Mouse (Mus musculus): ENCODE measurements at regions not wholly inside any gene's neighbourhood (a gene's known extent, or its start where the extent isn't known, plus 50 kb on each side); places are given as distances from the start of the nearest gene placed in this dataset.
"Not testable (repeated sequence)": the region's sequence is repeated elsewhere in the genome, so short reads cannot be mapped to it uniquely, and the experiment has no call there.

DNA sequence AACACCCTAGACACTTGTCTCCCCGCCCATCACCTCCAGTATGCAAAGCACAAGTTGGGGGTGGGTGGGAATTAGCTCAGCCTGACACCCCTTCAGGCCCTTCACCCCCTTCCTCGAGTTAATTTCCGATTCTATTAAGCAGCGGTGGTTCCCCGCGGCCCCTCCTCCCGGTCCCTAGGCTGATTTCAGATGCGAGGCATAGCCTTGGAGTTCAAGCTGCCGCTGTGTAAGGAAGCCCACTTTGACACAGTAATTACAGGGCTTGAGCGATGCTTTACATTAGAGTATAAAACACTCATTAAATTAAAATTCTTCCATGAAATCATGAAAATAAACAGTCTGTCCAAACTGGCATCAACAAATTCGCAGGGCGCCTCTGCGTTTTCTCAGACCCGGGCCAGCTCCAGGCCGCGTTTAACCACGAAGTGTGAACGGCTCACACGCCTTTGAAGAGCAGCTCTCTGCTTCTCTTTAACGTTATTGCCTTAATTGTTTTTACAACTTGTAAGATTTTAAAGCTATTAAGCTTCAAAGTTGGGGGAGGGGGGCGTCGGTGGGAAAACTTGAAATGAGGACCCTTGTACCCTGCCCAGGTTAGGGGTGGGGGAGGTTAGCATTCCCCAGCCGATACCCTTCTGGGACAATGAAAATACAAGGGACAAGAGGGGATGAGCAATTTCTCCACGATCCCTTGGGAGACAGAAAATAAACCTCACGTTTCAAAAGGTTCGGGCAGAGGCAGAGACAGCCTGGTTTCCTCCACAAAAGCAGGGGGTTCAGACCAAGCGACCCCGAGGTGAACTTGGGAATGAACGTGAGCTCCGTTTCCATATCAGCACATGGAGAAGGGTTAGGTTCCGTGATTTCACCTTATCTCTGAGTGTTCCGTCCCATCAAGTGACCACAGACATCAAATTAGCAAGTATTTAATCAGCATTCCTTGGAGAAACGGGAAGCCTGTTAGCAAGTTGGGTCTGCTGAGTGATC lies 114.4 kb downstream of the Dicer1 start:
- no peak for DNase-seq

DNA sequence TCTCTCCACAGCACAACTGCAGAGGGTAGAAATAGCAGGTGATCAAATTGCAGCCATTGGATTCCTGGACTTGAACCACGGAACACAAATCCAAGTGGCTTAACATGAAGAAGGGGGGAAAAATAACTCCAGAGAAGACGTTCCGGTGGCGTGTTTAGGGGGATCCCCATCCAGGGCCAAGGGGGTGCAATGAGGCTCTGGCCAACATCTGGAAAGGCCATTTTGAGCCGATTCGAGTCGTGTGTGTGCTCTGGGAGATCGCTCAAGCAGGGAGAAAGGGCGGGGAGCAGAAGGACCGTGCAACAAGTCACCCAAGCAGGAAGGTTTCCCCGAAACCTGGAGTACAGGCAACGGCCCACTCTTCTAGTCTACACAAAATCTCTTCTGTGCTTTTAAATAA lies 115.3 kb downstream of the Dicer1 start:
- DNase-seq = no peak

DNA sequence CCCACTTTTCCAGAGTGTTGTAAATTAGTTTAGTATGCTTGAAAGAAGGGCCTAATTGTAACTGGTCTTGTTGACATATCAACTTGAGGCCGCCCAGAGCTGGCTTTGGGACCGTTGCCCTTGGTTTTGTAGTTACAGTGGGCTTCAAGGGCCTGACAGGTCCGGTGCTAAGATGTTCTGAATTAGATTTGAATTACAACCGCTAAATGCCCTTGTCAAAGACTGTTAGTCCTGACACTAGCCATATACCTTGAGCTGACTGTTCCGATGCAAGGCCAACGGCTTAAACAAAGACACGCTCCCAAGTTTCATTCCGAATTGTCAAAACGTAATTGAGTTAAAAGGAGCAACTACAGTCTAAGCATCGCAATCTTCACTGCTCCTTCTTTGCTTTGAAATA lies 116.9 kb downstream of the Dicer1 start:
- DNase-seq = no peak

DNA sequence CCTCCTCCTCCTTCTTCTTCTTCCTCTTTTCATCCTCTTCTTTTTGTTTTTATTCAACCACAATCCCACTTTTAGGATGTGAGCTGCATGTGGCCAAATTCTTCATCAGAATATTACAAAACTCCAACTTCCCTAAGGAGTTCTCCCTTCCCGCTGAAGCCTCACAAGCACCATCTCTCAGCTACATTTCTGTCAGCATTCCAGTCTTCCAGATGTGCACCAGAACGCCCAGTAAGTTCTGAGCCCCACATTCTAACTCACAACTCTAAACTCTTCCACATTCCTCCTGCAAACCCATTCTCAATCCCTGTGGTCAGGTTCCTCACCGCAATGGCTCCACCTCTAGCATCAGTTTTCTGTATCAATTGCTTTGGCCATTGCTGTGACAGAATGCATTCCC lies 121.2 kb downstream of the Dicer1 start:
- no peak for DNase-seq

DNA sequence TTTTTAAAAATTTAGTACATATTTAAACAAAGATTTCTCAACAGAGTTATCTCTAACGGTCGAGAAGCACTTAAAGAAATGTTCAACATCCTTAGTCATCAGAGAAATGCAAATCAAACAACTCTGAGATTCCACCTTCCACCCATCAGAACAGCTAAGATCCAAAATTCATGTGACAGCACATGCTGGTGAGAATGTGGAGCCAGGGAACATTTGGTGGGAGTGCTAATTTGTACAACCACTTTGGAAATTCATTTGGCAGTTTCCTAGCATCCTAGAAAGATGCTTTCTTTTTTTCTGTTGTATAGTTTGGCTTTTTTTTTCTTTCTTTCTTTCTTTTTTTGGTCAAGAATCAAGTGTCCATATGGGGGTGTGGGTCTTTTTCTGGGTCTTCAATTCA lies 122.3 kb downstream of the Dicer1 start:
- DNase-seq = no peak

DNA sequence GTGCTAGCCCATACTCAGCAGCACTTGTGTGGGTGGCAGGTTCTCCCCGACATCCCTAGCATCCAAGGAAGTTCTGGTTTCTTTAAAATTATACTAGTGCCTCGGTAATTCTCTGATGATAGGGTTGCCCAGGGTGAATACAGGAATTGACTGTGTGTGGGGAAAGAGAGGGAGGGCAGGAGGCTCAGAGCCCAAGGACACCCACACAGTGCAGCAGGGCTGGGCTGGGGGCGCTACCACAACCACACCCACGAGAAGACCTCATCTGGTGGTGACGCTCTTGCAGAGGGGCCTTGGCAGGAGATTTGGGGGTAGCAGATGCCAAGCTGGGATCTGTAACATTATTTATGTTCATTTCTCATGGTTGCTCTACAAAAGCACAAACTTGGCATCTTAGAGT lies 125.7 kb downstream of the Dicer1 start:
- no peak for DNase-seq

DNA sequence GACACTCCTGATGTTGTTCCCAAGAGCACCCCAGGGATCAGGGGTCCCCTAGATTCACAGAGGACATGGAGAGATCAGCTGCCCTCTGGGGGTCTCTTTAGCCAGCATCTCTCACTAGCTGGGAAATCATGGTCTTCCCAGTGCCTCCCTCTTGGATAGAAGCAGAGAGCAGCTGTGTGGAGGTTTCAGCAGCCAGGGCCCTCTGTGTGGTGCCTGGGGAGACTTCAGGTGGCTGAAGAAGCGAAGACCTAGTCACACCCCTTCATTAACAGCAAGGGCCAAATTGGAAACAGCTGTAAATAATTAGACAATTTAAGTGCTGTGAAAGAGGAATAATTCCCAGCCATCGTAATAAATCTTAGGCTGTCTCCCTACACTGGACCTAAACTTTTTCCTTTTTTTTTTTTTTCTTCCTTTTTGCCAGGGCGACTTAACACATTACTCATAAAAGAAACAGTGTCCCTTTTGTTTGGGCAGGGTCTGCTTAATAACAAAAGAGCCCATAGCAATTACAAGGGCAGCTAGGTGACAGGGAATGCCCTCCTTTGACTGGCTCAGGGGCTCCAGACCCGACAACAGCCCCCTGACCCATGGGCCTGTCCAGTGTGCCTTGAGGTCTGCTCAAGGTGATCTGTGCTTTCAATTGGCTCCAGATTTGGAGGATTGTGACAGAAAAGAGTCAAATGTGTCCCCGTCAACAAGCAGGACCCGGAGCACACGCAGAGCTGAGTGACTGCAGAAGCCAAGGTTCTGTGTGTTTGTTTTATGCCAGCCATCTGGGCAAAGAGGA lies 127.7 kb downstream of the Dicer1 start:
- no peak for DNase-seq

DNA sequence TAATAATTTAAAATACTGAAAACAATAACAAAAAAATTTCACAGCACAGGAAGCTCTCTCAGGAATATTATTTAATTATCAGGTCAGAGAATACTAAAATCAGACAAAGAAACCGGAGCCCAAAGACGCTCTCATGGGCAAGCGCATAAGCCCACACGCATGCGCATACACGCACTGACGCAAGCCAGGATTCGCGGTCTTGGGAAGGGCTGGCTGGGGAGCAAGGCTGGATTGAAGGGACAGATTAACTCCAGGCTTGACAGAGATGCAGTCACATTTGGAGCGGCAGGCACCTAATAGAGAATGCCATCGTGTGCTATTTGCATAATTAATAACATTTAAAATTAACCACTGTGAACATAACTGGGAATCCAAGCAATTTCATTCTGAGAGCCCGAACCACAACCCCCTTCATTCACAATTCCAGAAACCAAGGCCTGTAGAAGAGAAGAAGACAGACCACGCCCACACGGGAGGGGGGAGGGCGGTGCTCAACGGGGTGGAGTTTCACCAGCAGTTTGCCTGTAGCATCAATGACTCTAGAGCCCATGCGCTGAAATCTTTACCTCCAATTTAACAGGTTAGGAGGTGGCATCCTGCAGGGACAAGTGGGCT lies 134.5 kb downstream of the Dicer1 start:
- peak; percentile 18 for DNase-seq

DNA sequence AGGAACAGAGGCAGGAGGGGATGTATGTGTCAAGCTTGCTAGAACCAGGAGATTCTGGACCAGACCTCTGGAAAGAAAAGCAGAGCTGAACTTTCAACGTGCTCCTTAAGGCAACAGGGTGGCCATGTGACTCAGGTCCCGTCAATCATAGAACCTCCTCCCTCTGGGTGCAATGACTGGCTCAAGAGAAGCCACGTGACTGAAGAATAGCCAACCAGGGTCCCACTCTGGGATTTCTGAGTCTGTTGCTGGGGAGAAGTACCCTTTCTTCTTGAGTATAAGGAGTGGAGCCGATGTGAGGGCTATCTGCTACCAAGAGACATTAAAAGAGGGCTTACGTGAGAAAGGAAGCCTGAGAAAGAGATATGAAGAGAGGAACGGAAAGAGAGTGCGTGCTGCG lies 137.5 kb downstream of the Dicer1 start:
- no peak for DNase-seq

DNA sequence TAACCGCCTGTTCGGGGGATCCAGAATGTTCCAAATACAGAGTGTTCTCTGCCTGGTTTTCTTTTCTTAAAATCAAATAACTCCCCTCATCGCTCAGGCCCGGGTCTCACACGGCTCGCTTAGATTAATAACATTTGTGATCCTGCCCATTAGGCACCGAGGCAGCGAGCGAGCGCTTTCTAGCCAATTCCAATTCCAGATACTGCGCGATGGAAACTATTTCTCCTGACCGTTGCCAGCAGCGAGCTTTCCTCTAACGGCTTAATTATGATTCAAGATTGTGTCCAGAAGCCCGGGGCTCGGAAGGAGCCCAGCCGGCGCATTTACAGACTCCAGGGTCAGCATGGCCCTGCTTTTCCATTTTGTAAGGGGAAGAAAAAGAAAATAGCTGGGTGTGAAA lies 136.6 kb upstream of the Gsc start:
- peak; percentile 17 for DNase-seq

DNA sequence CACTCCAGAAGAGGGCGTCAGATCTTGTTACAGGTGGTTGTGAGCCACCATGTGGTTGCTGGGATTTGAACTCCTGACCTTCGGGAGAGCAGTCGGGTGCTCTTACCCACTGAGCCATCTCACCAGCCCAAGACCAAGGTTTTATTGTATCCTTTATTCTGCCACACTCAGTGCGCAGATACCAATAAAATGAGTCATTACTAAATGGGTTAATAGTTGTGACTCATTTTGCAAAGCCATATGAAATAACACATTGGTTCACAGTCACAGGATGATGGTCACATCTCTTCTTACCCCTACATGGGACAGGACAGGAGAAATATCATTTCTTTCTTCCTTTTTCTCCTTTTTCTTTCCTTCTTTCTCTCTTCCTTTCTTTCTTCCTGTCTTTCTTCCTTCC lies 135.8 kb upstream of the Gsc start:
- not testable (repeated sequence) for DNase-seq

DNA sequence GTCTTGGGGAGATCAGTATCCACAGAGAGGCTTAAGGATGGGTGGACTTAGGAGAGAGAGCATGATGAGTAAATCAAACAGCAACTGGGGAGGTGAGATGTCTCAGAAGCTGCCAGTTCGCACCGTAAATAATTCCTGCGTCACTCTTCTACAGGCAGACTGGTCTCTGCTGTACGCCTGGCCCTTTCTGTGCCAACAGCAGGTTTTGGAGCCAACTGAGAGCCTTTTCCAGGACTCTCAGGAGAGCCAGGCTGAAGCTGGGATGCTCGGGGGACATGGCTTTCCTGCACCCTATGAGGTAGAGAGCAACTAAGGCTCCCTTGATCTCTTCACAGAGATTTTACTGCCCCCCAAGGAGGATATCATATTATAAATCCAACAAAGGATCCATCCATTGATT lies 134.3 kb upstream of the Gsc start:
- DNase-seq = no peak

DNA sequence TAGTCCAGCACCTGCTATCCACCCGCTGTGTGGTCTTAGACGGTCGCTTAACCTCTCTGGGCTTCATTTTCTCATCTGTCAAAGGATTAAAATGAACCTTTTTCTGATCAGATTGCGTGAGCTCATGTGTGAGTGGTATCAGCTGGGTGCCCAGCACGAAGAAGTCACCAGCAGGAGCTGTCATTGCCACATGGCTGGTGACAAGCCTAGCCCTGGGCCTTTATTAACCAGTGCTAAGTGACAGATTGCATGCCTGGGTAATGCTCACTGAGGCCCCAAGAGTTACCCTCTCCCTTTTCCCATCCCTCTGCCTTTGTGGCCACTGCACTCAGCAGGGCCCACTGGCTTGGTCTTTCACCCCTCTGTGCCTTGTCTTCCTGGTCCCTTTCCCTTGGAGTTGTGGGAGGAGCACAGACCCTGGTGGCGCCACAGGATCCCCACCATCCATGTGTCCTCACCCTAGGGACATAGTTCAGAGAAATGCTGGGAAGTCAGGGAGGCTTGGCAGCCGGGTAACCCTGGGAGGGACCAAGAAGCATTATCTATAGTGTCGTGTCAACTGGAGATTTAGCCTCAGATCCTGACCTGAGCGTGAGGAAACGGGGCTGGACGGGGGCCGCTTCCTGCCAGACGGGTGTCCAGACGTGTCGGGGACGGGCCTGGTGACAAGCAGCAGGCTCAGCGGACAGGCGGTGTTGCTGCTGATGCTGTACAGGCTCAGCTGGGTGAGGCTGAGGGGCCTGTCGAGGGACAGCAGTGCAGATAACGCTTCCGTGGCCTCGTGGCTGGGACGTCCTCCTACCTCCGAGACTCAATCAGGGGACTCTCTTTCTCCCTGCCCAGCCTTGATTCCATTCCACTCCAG lies 132.6 kb upstream of the Gsc start:
- DNase-seq = no peak

DNA sequence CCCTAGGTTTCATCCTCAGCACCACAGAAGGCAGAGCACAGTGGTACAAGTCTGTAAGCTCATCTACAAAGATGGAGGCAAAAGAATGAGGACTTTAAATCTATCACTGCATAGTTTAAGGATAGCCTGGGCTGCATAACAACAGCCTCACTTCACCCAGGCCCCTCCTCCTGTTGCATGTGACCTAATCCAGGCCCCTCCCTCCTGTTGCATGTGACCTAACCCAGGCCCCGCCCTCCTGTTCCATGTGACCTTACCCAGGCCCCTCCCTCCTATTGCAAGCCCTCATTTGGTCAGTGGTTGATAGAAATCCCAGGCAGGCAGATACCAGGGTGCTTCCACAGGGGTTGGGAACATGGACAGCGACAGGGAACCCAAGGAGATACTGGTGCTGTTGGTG lies 124.9 kb upstream of the Gsc start:
- DNase-seq = no peak

DNA sequence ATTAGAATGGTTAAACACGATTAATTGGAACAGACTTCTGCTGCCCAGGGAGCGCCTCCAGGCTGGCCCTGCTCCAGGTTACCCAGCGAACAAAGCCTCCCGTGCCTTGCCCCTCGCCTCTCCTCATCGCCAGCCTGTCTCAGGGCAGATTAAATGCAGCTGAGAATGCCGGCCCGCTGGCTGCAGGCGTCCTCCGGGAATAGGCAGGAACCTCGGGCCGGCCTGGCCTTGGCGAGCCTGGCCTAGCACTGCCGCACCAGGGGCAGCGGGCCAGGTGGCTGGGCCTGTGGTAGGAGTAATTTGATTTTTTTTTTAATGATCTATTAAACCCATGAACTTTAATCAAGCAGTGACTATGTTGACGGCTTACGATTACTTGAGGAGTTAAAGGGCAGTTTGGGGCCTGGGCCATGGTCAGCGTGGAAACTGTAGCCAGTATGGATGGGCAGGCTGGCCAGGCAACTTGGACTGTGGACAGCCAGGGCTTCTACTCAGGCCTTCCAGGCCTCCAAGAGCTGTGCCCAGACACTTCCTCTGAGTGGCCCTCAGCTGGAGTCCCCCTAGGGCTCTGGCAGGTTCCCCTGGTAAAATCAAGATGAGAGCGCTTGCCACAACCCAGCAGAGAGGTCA lies 120.5 kb upstream of the Gsc start:
- peak; percentile 36 for DNase-seq

DNA sequence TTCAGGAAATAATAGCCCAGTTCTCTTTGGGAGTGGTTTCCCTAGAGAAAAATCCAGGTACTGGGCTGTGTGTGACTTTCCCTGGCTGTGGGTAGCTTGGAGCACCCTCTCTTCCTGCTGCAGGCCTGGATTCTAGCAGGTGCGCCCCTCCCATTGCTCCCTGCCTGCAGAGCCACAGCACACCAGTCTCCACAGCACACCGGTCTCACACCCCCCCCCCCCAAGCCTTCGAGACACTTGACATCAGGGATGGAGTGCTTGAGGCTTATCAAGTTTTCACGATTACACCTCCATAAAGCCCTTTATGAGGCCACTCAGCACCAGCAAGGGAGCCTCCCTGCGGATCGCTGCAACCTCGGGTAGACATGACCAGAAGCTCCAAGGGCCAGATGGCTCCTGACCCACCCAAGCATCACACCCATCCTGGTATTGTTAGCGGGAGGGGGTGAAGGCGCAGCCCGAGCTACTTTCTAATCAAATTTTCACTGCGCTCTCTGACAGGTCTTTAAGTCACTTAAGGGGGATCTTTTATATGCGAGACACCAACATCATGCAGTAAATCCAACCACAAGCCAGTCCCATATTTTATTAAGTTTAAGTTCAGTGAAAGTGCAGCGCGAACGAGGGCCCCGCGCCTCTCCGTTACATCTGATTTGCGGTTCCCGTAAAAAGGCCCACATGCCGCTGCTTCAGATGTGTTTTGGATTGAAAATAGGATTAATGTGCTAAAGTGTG lies 119.8 kb upstream of the Gsc start:
- DNase-seq = no peak

DNA sequence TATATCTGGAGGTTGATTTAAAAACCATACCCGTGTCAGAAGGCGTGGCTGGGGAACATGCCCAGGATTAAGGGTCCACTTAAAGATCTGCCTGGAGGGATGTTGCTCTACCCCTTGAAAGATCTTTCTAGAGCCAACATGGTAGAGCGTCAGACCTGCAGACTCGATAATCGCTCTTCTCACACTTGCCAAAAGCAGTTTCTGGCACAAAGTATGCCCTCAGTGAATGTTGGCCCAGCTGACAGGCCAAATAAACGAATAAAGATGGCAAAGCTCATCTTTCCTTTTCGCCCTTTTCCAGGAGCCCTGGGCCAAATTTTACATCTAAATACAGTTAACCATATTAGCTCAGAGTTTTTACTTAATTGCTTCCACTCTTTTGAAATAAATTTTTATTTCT lies 118.4 kb upstream of the Gsc start:
- no peak for DNase-seq

DNA sequence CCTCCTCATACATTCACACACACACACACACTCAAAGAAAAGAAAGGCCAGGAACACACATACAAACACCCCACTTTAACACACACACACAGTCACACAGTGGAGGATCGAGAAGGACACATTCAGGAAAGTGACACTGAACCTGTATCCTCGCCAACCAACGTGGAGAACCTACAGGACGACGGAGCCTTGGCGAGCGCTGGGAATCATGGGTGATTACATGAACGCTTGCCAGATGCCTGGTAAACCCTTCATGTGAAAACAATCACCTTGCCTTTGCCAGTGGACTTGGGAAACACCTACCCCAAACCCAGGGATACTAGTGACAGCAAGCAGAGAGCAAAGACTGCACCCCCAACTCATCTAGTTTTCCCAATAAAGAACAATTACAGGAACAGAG lies 117.2 kb upstream of the Gsc start:
- DNase-seq = no peak

DNA sequence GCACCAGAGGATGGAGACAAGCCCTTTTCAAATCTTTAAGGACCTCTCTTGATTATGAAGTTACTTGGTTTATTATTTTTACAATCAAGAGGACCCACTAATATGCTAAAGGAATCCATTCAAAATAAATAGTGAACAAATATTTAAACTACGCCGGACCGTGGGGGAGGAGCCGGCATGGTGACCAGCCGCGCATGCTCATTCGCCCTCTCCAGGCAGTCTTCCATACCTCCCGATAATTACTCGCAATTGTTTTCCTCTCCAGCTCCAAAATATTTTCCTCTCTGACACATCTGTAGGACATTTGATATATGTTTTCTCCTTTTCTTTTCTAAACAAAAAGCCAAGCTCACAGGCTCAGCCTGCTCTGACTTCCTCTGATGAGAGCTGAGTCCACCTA lies 111.3 kb upstream of the Gsc start:
- DNase-seq = no peak

DNA sequence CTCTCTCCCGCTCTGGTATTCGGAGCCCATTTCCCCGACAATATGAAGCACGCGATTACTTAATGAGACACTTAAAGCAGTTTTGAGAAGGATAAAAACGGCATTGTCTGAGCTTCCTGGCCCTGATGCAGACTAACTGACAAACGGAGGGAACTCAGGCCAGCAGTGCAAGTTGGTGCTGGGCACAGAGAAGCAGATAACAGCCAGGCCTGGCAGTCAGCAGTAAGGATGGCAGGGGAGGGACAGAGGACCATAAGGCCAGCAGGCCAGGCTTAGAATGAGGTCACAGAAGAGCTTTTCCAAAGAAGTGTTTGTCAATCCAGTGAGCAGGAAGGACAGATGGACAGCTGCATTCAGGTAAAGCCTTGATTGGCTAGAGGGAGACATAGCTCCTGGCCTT lies 107.7 kb upstream of the Gsc start:
- no peak for DNase-seq

DNA sequence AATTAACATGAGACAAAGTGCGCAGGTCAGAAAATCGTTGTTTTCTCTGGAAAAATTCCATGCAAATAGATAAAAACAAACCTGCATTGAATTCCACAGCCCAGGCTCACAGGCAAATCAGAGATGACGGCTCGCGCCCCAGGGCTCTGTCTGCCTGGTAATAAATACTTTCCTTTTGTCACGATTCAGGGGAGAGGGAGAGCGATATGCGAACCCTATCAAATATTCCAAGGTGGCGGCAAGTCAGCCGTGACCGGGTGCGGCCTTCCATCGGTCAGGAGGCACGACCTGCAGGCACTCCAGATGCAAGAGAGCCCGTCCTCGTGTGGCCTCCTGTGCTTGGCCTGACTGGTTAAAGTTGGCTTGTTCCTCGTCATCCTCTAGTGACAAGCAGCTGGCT lies 94.5 kb upstream of the Gsc start:
- no peak for DNase-seq

DNA sequence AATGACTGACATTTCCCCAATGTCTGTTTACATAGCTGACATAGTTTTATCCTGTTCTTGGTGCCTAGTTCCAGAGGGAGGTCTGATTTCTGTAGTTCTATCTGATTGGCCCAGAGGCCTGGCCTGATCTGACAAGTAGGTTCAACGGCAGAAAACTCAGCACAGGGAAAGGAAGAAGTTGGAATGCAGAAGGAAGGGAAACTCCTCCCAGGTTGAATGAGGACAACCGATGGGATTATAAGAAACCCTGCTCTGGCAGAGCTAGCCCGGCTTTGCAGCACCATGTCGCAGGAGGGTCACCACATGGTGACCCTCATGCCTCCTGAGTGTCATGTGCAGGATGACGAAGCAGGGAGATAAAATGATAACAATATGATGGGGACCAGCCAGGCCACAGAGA lies 89.8 kb upstream of the Gsc start:
- no peak for DNase-seq
